Mouse (Mus musculus) embryo, embryonic 10 days (tissue): ENCODE results near the gene Irs2.
A peak's percentile ranks its signal among the peaks of the same experiment; 100 is the strongest.

Source experiments
- DNase-seq: peaks from one replicate; pipeline ENCODE4 v3.0.0-alpha.2; 2015; ENCODE audit warnings: low spot score

Irs2 gene

DNA sequence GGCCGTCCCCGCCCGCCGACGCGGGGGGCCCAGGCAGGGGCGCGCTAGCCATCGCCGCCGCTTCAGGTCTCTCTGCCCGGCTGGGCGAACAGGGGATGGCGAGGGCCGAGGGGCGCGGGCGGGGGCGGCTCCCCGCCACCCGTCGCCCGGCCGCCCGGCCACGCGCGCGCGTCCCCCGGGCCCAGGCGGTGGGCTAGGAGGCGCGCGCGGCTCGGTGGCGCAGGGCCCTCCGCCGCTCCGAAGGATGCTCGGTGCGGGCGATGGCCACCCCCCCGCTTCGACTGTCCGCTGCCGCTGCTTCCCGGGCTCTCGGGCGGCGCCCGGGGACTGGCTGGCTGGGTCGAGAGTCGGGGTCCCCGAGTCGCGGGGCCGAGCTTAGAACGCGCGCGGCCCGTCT, at the start of gene Irs2:
Gene Irs2 (minus strand): TSS at position 80 of the 397 bp plus-strand sequence.
- peak; percentile 18 for DNase-seq

- DNase-seq, result no peak
Observed at GRCm38 (mm10) chr8:11056665-11057064, 48.4 kb upstream of the Irs2 start.

- no peak for DNase-seq
Observed at GRCm38 (mm10) chr8:11056175-11056563, 47.9 kb upstream of the Irs2 start.

- DNase-seq, result no peak
Observed at GRCm38 (mm10) chr8:11055557-11056174, 47.4 kb upstream of the Irs2 start.

DNA sequence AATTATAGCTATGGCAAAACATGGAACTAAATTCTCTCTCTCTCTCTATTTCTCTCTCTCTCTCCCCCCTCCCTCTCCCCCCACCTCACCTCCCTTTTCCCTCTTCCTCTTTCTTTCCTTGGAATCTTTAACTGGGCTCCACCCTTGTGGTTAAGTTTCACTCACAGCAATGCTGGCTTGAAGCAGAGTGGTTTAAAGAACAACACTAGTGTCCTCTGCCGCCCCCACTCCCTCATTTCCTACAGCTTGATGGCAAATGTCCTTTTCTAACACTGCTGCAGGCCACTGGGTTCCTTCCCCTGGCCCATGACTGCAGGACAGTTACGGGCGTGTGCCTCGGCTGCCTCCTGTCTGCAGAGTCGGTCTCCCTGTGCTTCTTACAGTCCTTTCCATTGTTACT, 41.6 kb upstream of the Irs2 start:
- no peak for DNase-seq

DNA sequence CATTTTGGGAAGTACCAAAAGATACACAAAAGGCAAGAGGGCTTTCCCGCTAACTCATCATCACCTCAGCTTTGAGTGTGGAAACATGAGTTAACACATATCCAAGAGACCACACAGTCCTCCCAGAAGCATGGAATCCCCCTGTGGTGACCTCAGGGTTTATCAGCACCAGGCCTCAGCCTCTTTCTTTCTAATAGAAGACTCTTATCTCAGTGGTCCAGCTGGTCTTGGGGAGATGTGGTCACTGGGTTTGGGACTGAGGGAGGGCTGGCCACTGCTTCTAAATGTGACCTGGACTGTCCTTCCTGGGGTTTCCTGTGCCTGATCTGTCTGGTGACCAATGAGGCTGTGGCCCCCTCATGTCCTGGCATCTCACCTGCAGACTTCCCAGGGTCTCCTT, 39.6 kb upstream of the Irs2 start:
- DNase-seq, result no peak

DNA sequence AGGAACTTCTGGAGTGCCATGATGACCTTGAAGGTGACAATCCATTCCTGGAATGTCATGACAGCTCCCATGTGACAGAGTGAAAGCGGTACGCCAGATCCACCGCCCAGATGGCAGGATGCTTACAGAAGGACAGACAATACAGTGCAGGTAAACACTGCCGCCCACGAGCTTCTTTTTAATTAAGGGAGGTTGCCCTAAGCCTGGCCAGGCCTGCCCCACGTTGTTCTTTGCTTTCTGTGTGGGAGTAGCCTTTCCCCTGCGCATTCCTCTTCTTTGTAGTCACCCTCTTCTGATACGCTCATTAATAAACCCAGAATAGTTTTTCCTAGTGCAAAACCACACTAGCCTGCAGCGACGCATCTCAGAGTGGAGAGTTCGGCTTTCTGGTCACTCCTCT, 36.4 kb upstream of the Irs2 start:
- no peak for DNase-seq

DNA sequence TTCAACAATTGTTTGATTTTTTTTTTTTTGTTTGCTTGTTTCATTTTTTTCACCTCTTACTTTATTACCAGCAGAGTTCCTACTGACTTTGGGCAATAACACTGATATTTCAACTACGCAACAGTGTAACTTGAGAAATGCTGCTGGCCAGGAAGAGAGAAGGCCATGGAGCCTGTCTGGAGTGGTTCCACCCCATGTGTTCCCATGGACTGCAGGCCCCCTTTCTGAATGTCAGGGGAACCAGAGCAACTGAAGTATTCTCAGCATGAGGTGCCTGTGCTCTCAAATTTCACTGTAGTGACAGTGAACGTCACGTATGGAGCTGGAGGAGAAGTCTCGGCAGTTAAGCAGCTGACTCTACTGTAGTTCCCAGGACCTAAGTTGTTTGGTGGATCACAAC, 35.3 kb upstream of the Irs2 start:
- DNase-seq, result no peak

- DNase-seq, result no peak
Observed at GRCm38 (mm10) chr8:11042872-11043587, 34.8 kb upstream of the Irs2 start.

DNA sequence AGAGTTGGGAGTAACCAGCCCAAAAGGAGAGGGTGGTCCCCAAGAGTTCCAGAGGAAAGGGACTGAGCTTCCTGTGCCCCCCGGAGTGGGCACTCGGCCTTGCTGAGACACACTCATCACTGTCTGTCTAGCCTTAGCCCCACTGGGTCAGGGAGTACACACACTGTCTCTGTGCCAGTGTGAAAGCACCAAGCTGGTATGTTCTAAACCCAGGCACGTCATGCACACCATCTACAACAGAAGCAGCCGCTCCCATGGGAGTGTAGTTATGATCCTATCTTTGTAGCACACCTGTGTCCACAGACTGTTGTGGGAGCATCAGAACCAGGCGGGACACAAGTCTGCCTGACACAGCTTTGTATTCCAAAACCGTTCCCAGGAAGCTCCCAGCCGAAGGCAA, 31.8 kb upstream of the Irs2 start:
- DNase-seq, result no peak

GRCm38 (mm10) chr8:11038788-11039187, 30.5 kb upstream of the Irs2 start:
- no peak for DNase-seq

GRCm38 (mm10) chr8:11038367-11038766, 30.1 kb upstream of the Irs2 start:
- DNase-seq, result no peak

DNA sequence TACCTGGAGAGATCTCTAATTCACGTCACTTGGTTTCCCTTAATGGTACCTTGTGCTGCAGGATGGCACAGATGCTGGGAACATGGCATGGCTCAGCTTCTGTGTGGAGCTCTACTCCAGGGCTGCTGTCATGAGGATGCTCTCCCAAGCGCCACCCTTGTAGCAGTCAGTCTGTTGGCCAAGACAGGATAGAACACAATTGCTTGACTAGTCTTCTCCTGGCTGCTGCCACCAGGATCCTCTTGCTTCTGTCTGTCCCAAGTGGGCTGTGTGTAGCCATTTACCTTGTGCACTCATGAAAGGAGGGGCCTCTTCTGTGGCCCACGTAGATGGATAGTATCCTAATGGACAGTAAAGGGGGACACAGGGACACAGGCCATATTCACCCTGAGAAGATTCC, 28.5 kb upstream of the Irs2 start:
- DNase-seq, result no peak

DNA sequence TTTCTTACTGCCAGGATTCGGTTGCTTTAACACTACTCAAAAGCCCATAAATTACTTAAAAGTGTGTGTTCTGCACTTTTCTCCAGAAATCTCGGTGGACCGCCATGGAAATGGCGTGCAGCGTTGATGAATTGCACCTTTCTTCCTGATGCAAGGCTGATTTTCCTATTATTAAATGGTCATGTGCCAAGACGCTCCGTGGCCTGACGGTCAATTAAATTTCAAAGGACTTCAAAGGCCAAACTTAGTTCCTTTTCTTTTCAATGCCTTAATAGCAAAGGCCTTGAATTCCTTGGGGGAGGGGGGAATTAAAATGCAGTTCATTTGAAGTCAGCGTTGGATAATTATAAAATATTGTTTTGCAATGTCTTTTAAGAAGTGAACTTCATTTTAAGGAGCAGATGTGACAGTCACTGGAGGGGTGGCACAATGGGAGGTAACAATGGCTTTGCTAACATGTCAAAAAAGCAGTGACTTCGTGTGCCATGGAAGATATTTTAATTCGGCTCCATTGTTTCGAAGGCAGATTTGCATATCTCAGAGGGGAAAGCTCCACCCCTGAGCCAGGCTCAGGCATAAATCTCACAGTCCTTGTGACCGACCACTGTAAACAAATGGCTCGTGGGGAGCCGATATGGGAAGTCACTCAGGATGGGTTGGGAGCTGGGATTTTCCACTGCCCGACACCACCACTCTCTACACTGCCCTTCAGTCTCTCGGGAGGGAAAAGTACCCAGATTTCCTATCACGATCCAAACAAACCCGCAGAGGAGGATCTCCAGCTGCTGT, 27.6 kb upstream of the Irs2 start:
- DNase-seq, result peak; percentile 24

GRCm38 (mm10) chr8:11024871-11025270, 16.6 kb upstream of the Irs2 start:
- DNase-seq, result no peak

DNA sequence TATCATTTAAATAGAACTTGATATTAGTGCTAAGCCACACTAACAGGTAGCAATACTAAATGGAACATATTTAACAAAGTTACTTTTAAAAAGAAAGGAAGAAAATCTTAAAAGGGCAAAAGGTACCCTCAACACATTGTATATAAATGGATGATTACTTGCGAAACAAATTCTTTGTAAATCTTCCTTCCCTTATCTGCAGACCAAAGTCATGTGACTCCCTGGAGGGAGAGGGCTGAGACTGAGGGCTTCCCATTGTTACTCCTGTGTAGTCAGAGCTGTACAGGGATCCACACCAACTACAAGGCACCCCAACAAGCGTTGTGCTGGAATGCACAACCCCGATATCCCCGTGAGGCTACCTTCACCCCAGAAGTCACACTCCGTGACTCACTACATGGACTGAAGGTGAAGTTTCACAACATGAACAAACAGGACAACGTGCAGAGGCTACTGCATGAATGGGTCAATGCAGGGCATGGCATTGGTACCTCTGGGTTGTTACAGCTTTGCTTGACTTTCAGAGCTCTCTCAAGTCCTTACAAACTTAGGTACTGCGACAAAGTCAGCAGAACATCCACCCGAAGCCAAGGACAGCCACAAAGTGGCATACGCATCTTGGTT, 12.8 kb upstream of the Irs2 start:
- DNase-seq, result no peak

DNA sequence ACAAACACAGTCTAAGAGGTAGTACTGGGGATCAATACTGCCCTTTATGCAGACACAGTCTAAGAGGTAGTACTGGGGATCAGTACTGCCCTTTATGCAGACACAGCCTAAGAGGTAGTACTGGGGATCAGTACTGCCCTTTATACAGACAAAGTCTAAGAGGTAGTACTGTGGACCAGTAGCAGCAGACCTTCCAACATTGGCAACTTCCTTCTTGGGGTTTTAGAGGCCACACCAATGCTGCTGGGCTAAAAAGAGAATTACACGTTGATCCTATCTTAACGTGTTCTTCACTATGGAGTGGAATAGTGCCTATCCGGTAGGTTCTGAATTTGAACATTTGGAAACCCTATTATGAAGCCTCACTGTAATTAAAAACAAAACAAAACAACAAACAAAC, 7.4 kb upstream of the Irs2 start:
- DNase-seq, result no peak

DNA sequence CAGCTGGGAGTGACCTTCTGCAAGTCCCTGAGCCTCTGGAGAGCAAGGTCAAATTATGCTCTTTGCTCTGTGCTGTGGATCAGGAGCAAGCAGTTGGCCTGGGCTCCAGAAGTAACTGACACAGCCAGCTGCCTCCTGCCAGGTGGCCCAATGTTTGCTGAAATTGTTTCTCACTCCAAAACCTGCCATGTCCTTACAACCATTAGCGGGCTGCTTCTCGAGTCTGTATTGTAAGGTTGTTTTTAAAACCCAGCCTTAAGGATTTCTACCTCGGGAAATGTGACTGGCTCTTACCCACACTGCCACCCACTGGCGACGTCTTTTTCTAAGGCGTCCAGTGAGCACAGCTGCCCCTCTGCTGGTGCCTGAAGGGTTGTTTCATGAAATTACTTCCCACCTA, 5.0 kb upstream of the Irs2 start:
- peak; percentile 76 for DNase-seq

DNA sequence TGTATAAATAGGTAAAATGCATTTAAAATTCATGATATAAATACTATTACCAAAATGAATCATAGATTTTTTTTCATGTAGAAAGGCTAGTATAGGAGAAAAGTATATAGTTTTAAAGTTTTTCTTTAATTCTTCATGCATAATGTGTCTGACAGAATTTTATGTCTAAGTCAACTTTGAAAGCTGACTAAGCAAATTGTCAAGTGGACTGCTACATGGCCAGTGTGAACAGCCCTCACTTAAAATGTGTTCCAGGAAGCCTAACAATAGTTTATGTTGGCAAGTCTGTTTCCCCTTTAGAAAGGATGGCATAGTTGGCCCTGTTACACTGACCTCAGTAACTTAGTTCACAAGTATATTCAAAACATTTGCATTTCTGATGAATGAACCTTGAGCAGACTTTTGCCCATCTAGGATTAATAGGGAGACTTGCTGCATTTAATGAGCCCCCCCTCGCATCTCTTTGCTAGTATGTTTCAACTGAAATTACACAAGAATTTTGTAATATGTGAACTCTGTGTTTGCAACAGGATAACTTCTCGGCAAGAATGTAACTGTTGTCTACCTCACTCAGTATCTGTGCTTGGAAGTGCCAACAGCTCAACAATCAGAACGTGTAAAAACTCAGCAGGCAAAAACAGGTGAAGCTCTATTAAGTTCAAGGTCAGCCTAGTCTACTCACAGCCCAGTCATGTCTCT, 3.7 kb upstream of the Irs2 start:
- no peak for DNase-seq

- peak; percentile 31 for DNase-seq
Observed at GRCm38 (mm10) chr8:11010913-11011605, 2.8 kb upstream of the Irs2 start.

DNA sequence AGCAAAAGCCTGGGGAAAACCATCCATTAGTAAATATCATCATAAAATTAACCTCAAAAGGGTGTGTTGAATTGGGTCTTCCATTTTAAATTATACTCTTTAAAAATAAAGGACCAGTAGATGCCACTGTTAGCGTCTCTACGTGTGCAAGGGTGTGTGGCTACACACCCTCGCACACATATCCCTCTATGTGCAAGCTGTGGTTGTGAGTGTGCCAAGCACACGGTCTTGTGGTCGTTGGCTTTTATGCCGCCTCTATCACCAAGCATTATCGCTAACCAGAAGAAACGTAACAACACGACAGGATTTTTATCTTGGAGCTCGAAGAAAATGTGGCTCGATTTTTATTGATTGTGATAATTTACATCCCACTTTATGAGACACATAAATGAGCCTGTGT, 2.1 kb upstream of the Irs2 start:
- no peak for DNase-seq
